Mouse (Mus musculus) embryonic facial prominence, embryonic 10.5 days (tissue): ENCODE measurements at regions not wholly inside any gene's neighbourhood (a gene's known extent, or its start where the extent isn't known, plus 50 kb on each side); places are given as distances from the start of the nearest gene placed in this dataset.

Experiments
- DNase-seq: peaks from one replicate; pipeline ENCODE4 v3.0.0-alpha.2; 2017; ENCODE audit warnings: low spot score
- H3K27ac ChIP-seq: fragments of 300-500 bp; sonication (generic); replicated peaks from 2 replicates; pipeline ENCODE4 v1.5.1; 2016; ENCODE audit warnings: mild to moderate bottlenecking
- H3K27me3 ChIP-seq: fragments of 300-500 bp; sonication (generic); replicated peaks from 2 replicates; pipeline ENCODE4 v1.6.1; 2016; ENCODE audit warnings: low read depth, mild to moderate bottlenecking; ENCODE audit not compliant: poor library complexity, severe bottlenecking
- H3K36me3 ChIP-seq: fragments of 300-500 bp; sonication (generic); replicated peaks from 2 replicates; pipeline ENCODE4 v1.6.1; 2016; ENCODE audit warnings: mild to moderate bottlenecking, moderate library complexity
- H3K4me1 ChIP-seq: fragments of 300-500 bp; sonication (generic); 2 replicates; pipeline ENCODE4 v1.6.1; 2016
- H3K4me3 ChIP-seq: fragments of 300-500 bp; sonication (generic); 2 replicates; pipeline ENCODE4 v1.5.1; 2016; ENCODE audit warnings: mild to moderate bottlenecking, moderate library complexity
- H3K9me3 ChIP-seq: fragments of 300-500 bp; sonication (generic); 2 replicates; pipeline ENCODE4 v1.6.1; 2016; ENCODE audit warnings: mild to moderate bottlenecking
- WGBS: fragments of 180-500 bp; shearing (Covaris S2); methylation state at CpG from one replicate; pipeline ENCODE4 v1.1.7; 2016; 5-methylcytosine and 5-hydroxymethylcytosine counted together

DNA sequence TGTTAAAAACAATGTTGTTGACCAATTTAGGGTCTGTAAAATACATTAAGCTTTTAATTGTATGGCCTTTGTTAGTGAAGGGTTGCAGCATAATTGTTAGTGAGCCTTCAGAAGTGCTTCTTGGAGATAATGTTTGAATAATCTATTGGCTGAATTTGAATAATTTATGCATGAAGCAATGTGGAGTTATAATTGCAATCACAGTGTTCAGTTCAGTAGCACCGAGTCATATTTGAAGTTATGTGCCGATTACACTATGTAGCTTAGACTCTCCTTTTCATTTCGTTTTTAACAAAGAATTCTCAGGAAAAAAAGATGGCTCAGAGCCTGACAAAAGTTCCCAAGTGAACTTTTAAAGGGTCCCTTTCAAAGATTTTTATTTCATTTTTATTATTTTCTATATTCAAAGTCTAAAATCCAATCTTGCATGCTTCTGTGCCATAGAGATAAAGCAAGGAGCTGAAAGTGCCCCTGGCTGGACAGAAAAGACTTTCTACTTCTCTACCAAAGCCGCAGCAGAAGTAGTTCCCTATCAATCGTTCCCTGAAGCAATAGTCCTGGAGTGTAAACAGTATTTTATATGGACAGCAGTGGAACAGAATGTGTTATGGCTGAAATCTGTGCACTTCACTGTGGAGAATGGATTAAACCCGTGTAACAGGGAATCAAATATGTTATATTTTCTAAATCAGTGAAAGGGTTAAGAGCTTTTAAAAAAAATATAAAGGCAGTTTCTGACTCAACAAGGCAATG lies 556.3 kb upstream of the Slc39a10 start:
- WGBS: 85% methylated on average over 6 of the region's 6 CpGs
- H3K36me3 ChIP-seq: no peaks in the 10 kb centered on the region

DNA sequence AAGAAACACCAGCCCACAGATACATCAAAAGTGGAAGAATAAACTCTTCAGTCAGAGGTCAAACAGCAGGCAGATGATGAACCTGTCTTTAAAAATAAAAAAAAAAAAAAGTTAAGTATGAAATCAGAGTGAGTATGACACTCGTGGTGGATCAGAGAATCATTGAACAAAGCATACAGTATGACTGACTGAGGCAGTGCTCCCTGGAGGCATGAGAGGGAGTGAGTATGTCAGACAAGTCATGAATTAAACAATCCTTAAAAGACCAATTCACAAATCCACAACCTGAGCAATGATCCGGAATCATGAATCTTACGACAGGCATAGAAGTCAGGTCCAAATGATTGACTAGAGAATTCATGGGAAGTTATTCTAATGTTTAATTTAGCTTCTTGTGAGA lies 555.4 kb upstream of the Slc39a10 start:
- Histone ChIP-seq H3K4me3 (no peak overlapping the region), H3K27me3 (no peaks in the 10 kb centered on the region), H3K36me3 (no peaks in the 10 kb centered on the region), H3K4me1 (no peaks in the 10 kb centered on the region), H3K9me3 (no peaks in the 10 kb centered on the region), H3K27ac (no peak overlapping the region)
- 81% methylated on average over 3 of the region's 3 CpGs for WGBS
- DNase-seq: no peak

More for the DNA sequence above, 556.3 kb upstream of the Slc39a10 start:
- Histone ChIP-seq H3K4me3 (no peak overlapping the region), H3K9me3 (no peaks in the 10 kb centered on the region), H3K27me3 (no peaks in the 10 kb centered on the region), H3K4me1 (no peaks in the 10 kb centered on the region), H3K27ac (no peak overlapping the region)
- DNase-seq: no peak

DNA sequence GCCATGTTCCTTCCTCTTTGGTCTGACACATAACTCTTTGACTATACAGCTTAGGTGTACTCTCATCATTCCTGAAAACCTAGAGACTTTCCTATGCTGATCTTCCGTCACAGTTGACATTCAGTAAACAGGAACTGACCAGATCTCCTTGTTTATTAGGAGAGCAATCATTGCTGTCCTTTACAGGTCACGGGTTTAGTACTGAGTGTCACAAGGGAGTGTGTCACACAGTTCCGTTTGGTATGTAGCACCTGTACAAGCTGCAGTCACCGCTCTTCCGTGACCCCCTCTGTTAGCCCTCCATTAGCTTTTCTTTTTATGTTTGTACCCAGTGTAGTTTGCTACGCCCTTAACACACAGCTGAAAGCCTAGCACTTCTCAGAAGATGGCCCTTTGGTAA lies 553.4 kb upstream of the Slc39a10 start:
- Histone ChIP-seq H3K27ac (no peak overlapping the region), H3K4me1 (no peaks in the 10 kb centered on the region), H3K36me3 (no peaks in the 10 kb centered on the region), H3K9me3 (no peaks in the 10 kb centered on the region), H3K4me3 (no peak overlapping the region), H3K27me3 (no peaks in the 10 kb centered on the region)
- DNase-seq: no peak
- 69% methylated on average over 6 of the region's 6 CpGs for WGBS

DNA sequence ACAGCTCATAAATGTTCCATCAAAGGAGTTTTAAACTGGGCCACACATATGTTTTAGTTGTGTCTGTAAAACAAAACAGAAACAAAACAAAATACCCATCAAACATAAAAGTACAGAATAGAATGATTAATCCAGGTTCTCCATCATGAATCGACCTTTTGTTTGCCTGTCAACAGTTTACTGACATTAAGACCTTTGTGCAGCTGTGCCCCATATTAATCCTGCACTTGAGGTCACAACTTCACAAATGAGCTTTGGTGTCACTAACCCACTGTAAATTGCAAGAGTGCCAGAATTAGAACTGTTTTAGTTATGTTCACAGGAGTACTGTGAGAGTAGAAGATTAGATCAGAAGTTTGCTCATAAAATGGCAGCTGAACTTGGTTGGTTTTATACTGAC lies 540.2 kb upstream of the Slc39a10 start:
- H3K9me3 ChIP-seq: no peaks in the 10 kb centered on the region
- H3K4me1 ChIP-seq: no peaks in the 10 kb centered on the region
- no peak for DNase-seq
- no peaks in the 10 kb centered on the region for H3K27me3 ChIP-seq
- no peak overlapping the region for H3K4me3 ChIP-seq
- 70% methylated on average over 1 of the region's 1 CpGs for WGBS
- no peaks in the 10 kb centered on the region for H3K36me3 ChIP-seq
- H3K27ac ChIP-seq: no peak overlapping the region

DNA sequence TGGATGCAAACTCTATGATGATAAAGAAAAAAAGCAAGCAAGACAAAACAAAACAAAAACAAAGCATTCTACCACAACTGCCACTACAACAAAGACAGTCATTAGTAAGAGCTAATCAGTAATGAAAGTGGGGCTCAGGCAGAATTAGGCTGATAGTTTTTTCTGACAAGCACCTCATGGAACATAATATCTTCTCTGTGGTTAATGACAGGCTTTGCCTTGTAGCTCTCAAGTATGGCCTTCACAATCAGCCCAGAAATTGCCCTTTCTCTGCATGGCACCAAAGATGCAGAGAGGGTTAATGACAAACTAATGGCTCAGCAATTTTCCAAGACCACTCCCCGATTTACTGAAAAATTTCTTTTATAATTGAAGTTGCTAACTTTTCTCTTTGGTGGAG lies 512.5 kb upstream of the Slc39a10 start:
- no peaks in the 10 kb centered on the region for H3K27me3 ChIP-seq
- H3K4me1 ChIP-seq: no peaks in the 10 kb centered on the region
- no peak overlapping the region for H3K4me3 ChIP-seq
- DNase-seq: no peak
- no peak overlapping the region for H3K27ac ChIP-seq
- no peaks in the 10 kb centered on the region for H3K36me3 ChIP-seq
- 64% methylated on average over 1 of the region's 1 CpGs for WGBS
- H3K9me3 ChIP-seq: no peaks in the 10 kb centered on the region

DNA sequence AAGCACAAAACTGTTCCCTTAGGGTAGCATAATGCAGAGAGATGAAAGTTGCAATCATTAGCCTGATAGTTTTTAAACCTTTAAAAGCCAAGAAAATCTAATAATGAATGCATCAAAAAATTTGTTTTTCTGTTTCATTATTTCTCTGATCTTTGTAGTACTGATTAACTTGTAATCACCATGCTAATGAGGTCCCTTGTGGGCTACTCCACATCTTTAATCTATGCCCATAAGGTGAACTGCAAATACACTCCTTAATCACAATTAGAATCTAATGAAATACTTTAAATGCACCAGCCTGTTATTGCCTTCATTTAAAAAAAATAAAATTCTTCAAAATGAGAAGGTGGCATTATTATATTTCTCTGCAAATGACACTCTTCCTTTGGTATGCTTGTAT lies 493.9 kb upstream of the Slc39a10 start:
- no peaks in the 10 kb centered on the region for H3K36me3 ChIP-seq
- no peak for DNase-seq
- H3K27me3 ChIP-seq: no peaks in the 10 kb centered on the region
- no peak overlapping the region for H3K4me3 ChIP-seq
- no peaks in the 10 kb centered on the region for H3K9me3 ChIP-seq
- H3K27ac ChIP-seq: no peak overlapping the region
- H3K4me1 ChIP-seq: no peaks in the 10 kb centered on the region

DNA sequence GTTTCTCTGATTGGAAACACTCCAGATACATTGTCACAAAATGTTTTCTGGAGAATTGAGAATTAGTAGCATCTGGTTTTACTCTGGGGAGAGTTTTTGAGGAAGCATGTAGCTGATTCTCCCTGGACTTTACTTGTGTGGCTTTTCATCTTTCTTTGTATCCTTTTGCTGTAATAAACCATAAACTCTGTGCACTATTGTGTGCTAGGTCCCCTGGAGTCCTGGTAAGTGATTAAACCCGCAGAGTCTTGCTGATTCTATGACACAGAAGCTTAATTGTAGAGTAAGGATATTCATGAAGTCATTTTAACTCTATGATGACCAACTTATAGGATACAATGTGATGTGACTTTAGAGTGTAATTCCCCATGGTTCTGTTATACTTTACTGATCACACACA lies 486.1 kb upstream of the Slc39a10 start:
- 59% methylated on average over 1 of the region's 1 CpGs for WGBS
- Histone ChIP-seq H3K36me3 (no peaks in the 10 kb centered on the region), H3K4me3 (no peak overlapping the region), H3K9me3 (no peaks in the 10 kb centered on the region), H3K27me3 (no peaks in the 10 kb centered on the region), H3K4me1 (no peaks in the 10 kb centered on the region), H3K27ac (no peak overlapping the region)
- no peak for DNase-seq

DNA sequence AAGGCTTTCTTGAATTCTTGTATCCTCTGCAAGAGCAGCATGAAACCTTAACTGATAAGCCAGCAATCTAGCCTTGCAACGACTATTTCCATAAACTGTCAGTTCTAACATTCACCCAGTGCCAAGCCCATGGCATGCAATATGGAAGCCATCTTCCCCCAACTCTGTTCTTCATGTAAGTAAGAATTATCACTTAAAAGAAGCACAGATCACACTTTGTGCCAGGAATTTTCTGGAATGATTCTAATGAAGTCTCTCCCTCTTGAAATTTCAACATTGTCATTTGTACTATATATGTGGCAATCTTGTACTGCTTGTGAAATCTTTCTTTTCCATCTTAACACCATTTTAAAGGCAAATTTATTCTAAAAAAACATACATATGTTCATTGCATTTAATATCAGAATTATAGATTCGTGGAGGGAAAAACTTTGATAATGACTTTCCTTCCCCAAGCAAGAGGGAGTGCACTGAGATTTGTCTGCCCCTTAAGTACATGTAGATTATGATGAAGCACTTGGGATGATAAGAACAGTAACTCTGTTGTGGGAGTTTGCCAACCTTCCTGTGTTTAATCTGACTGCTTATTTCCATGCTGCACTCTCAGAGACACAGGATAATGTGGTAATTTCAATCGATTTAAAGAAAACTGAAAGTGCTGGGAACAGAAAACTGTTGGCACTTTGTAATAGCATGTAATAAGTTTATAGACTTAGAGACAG lies 447.2 kb upstream of the Slc39a10 start:
- Histone ChIP-seq H3K4me1 (no peaks in the 10 kb centered on the region), H3K9me3 (no peaks in the 10 kb centered on the region), H3K4me3 (no peak overlapping the region), H3K27ac (no peak overlapping the region), H3K36me3 (no peaks in the 10 kb centered on the region), H3K27me3 (no peaks in the 10 kb centered on the region)
- no peak for DNase-seq
- 86% methylated on average over 3 of the region's 3 CpGs for WGBS

DNA sequence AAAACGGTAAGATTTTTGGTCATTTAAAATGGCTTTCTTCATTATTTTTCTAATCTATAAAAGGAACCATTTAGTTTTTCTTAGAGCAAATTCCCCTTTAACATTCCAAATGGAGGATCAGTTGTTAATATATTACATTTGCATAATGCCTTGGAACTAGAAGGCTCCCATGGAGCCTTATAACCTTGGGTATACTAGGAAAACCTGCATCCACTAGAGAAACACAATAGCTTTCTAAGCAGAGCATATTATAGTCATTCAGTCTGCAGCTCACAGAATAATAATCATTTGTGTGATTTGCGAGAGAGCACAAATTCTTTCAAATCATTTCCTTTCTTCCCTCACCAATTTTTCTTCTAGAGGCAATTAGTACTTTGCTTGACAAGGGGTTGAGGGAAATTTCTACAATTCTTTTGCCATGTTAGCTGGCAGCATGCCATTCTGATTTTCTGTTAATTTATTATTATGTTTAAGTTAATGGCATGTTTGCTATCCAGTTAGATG lies 418.0 kb upstream of the Slc39a10 start:
- H3K27ac ChIP-seq: no peak overlapping the region
- H3K4me1 ChIP-seq: no peaks in the 10 kb centered on the region
- no peak for DNase-seq
- no peaks in the 10 kb centered on the region for H3K36me3 ChIP-seq
- no peak overlapping the region for H3K4me3 ChIP-seq
- 83% methylated on average over 2 of the region's 2 CpGs for WGBS
- no peaks in the 10 kb centered on the region for H3K9me3 ChIP-seq
- no peaks in the 10 kb centered on the region for H3K27me3 ChIP-seq

DNA sequence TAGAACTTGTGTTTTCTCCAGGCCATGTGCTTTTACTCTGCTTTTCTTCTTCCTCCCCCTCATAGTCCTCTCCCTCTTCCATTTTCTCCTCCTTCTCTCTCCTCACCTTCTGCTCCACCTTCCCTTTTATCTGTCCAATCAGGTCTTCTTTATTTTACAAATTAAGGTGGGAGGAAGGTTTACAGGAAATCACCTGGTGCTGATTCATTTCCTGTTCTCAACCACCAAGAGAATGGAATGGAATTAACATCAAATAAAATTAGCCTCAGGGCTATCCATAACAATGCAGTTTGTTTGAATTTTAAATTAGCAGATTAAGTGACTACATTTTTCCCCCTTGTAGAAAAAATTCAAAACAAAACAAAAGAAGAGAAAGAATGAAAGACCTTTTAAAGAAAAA lies 414.3 kb upstream of the Slc39a10 start:
- H3K9me3 ChIP-seq: no peaks in the 10 kb centered on the region
- no peak overlapping the region for H3K27ac ChIP-seq

DNA sequence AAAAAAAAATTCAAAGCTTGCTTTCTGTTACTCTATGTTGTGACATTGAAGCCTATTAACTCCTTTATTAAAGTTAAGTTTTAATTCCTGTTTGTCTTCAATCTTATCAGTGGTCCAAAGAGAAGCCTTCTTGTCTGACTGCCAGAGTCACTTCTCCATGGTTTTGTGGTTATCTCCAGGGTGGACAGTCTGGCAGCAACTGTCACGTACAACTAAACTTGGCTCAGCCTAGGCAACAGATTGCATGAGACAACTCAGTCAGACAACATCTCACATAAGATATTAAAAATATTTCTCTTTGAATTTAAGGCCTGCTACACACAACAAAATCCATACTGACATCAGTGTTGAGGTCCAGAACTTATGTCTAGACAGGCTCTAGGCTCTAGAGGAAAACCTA lies 406.7 kb upstream of the Slc39a10 start:
- Histone ChIP-seq H3K4me3 (no peak overlapping the region), H3K9me3 (no peaks in the 10 kb centered on the region), H3K27ac (no peak overlapping the region), H3K36me3 (no peaks in the 10 kb centered on the region), H3K27me3 (no peaks in the 10 kb centered on the region), H3K4me1 (no peaks in the 10 kb centered on the region)
- no peak for DNase-seq
- WGBS: 89% methylated on average over 1 of the region's 1 CpGs

More for the DNA sequence above, 414.3 kb upstream of the Slc39a10 start:
- DNase-seq: no peak
- no peak overlapping the region for H3K4me3 ChIP-seq
- H3K27me3 ChIP-seq: no peaks in the 10 kb centered on the region
- H3K4me1 ChIP-seq: no peaks in the 10 kb centered on the region
- no peaks in the 10 kb centered on the region for H3K36me3 ChIP-seq

DNA sequence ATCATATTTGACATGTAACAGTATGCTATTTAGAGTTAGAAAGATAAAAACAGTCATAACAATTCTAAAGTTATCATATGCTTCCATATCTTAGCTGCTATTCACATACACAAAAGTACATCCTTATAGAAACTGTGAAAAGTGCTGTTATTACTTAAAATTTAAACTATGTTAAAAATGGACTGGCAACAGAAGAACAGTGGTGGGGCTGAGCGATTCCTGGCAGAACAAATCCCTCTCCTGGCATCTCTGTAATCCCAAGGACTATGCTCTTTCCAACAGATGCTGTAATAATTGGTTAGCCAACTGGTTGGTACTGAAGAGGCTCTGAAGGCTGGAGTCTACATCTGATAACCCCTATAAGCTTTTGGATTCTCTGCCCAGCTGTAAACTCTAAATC lies 393.0 kb upstream of the Slc39a10 start:
- Histone ChIP-seq H3K36me3 (no peaks in the 10 kb centered on the region), H3K27ac (no peak overlapping the region), H3K27me3 (no peaks in the 10 kb centered on the region), H3K4me3 (no peak overlapping the region), H3K9me3 (no peaks in the 10 kb centered on the region), H3K4me1 (no peaks in the 10 kb centered on the region)
- DNase-seq: no peak
- WGBS: 88% methylated on average over 1 of the region's 1 CpGs

DNA sequence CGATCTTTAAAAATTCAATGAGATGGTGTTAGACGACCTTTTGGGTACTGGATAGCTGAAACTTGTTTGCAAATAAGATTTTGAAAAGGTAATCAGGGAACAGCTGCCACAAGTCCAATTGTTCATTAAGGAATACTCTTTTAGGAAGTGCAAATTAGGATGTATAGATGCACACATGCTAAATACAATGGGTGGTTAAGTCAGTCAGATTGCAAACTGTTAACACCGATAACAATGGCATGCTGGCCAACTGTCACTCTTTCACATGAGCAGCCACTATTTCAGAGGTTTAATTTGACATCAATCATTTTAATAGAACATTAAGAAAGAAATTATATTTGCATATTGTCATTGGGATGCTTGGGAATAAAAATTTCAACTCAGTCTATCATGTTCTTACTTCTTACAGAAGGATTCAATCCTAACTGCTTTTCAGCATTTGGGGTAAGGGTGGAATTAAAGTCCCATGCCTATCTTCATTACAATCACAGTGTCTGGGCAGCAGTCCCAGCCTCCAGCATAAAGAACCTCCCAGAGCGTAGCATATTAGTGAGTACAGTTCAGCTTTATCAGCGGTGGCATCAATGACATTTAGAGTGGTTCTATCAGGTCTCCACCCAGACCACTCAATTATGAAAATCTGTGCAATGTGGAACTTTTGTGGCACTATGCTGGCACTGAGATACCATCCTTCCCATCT lies 385.8 kb upstream of the Slc39a10 start:
- Histone ChIP-seq H3K9me3 (no peaks in the 10 kb centered on the region), H3K36me3 (no peaks in the 10 kb centered on the region)

More for the DNA sequence above, 385.8 kb upstream of the Slc39a10 start:
- H3K27me3 ChIP-seq: no peaks in the 10 kb centered on the region
- H3K4me1 ChIP-seq: no peaks in the 10 kb centered on the region
- no peak for DNase-seq
- H3K27ac ChIP-seq: no peak overlapping the region
- no peak overlapping the region for H3K4me3 ChIP-seq
- 81% methylated on average over 5 of the region's 5 CpGs for WGBS
